Mouse (Mus musculus): ENCODE measurements around the gene Mpst. TPM values are rescaled to one million over a fixed set of nuclear protein-coding genes. Genes with fewer than 3 reads are reported as not detected.

Mpst gene
- polyA plus RNA-seq, 1 experiment from 2014 or later: 3.2 TPM

DNA sequence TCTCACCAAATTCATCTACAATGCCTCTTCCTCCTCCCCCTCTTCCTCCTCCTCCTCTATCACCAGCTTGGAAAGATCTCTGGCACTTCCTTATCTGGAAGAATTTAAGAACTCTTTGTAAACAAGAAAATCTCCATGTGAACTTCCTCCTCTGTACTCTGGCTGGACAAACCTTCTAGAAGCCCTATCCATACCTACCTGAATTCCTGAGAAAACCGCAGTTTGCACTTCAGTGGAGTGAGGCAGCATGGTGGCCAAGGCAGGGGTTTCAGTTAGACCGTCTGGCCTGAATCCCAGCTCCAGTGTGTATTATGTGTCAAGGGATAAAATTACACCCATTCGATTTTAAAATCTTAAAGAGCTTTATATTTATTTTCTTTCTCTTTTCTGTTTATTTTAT, 33.4 kb upstream of the Mpst start:
- ATAC-seq: no peak
- Histone ChIP-seq H3K27me3 (replicated peaks; ENCODE audit: control insufficient read depth, insufficient read depth, low read length) (peaks cover 76% of the 10 kb centered on the region), H3K9me3 (ENCODE audit: control insufficient read depth) (0 out of 2 replicates have a peak, but pooled peaks cover 3% of the 10 kb centered on the region), H3K36me3 (ENCODE audit: control insufficient read depth, insufficient read depth) (no peaks in the 10 kb centered on the region), H3K4me2 (replicated peaks; ENCODE audit: low read depth) (no peak overlapping the region), H3K4me1 (replicated peaks; ENCODE audit: control insufficient read depth, insufficient read depth, low read length) (no peaks in the 10 kb centered on the region; the same call in 1 of the 2 replicates), H3K27ac (ENCODE audit: low read depth, low read length) (no peak overlapping the region), H3K4me3 (ENCODE audit: low read depth, low read length) (no peak overlapping the region), H3K9ac (ENCODE audit: low read depth, low read length) (no peak overlapping the region)
- WGBS: 57% methylated on average over 3 of the region's 3 CpGs
- TF ChIP-seq CTCF (IDR thresholded peaks at IDR 0.05; ENCODE audit: low read depth): no peak

DNA sequence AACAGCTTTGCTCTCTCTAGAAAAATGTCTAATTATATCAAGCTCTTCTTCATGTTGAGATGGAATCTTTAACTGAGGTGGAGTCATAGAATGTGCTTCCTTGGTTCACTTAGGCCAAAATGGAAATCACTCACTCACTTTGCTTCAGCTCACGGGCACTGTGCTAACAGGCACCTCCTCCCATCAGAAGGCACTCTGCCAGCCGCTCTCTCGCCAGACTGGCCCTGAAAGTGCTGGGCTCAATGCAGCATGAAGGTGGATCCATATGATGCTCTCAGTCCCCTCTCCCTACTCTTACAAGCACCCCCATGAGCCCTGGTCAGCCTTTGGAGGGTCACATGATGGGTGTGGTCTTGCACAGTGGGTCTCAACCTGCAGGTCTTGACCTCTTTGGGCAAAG, 32.0 kb upstream of the Mpst start:
- WGBS: 66% methylated on average over 3 of the region's 3 CpGs
- Histone ChIP-seq H3K27ac (ENCODE audit: low read depth, low read length) (no peak overlapping the region), H3K36me3 (ENCODE audit: control insufficient read depth, insufficient read depth) (no peaks in the 10 kb centered on the region), H3K9ac (ENCODE audit: low read depth, low read length) (no peak overlapping the region), H3K9me3 (ENCODE audit: control insufficient read depth) (0 out of 2 replicates have a peak, but pooled peaks cover 3% of the 10 kb centered on the region), H3K27me3 (replicated peaks; ENCODE audit: control insufficient read depth, insufficient read depth, low read length) (peaks cover 77% of the 10 kb centered on the region), H3K4me3 (ENCODE audit: low read depth, low read length) (no peak overlapping the region), H3K4me1 (replicated peaks; ENCODE audit: control insufficient read depth, insufficient read depth, low read length) (no peaks in the 10 kb centered on the region; the same call in 1 of the 2 replicates), H3K4me2 (replicated peaks; ENCODE audit: low read depth) (no peak overlapping the region)
- no peak for TF ChIP-seq CTCF (IDR thresholded peaks at IDR 0.05; ENCODE audit: low read depth)
- ATAC-seq: no peak

DNA sequence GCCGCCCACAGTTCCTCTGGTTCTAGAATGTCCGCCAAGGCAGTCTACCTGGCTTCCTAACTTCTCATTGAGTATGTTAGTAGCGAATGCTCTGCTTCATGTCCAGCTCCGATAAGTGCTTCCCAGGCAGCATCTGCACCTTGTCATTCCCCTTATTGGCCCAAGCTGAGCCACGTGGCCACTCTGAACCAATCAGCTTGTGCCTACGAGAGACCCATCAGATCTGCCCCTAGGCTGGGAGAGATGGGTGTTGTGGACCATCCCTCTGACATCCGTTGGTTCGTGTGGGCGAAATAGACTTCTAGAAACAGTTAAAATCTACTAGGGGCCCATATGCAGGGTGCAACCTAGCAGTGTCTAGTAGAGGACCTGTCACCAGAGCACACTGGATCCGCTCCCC, 28.4 kb upstream of the Mpst start:
- no peak for ATAC-seq
- WGBS: 85% methylated on average over 10 of the region's 10 CpGs
- Histone ChIP-seq H3K27ac (ENCODE audit: low read depth, low read length) (no peak overlapping the region), H3K27me3 (replicated peaks; ENCODE audit: control insufficient read depth, insufficient read depth, low read length) (peaks cover 51% of the 10 kb centered on the region), H3K9ac (ENCODE audit: low read depth, low read length) (no peak overlapping the region), H3K36me3 (ENCODE audit: control insufficient read depth, insufficient read depth) (no peaks in the 10 kb centered on the region), H3K4me1 (replicated peaks; ENCODE audit: control insufficient read depth, insufficient read depth, low read length) (no peaks in the 10 kb centered on the region), H3K9me3 (ENCODE audit: control insufficient read depth) (no peaks in the 10 kb centered on the region), H3K4me3 (ENCODE audit: low read depth, low read length) (no peak overlapping the region), H3K4me2 (replicated peaks; ENCODE audit: low read depth) (no peak overlapping the region)
- TF ChIP-seq CTCF (IDR thresholded peaks at IDR 0.05; ENCODE audit: low read depth): no peak

DNA sequence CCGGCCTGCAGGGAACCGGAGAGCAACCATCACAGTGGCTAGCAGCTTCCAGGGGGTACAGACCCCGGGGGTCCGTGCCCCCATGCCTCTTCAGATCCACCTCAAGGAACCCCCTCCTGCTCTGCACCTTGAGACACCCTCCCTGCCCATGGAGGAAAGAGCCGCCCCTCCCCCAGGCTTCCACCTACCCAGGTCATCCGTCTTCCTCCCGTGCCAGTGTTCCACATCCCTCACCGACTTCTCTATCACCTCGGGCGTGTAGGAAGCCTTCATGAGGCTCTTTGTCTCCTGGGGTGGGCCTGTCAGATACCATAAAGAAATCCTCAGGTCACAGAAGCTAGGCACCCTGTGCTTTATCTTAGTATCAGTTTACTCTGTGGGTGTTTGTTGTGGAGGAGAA, 27.7 kb upstream of the Mpst start:
- H3K27me3 ChIP-seq (replicated peaks; ENCODE audit: control insufficient read depth, insufficient read depth, low read length): peaks cover 46% of the 10 kb centered on the region
- no peak overlapping the region for H3K4me2 ChIP-seq (replicated peaks; ENCODE audit: low read depth)
- no peak overlapping the region for H3K27ac ChIP-seq (ENCODE audit: low read depth, low read length)
- TF ChIP-seq CTCF (IDR thresholded peaks at IDR 0.05; ENCODE audit: low read depth): no peak
- H3K36me3 ChIP-seq (ENCODE audit: control insufficient read depth, insufficient read depth): no peaks in the 10 kb centered on the region
- no peaks in the 10 kb centered on the region for H3K9me3 ChIP-seq (ENCODE audit: control insufficient read depth)
- H3K4me1 ChIP-seq (replicated peaks; ENCODE audit: control insufficient read depth, insufficient read depth, low read length): no peaks in the 10 kb centered on the region
- WGBS: 58% methylated on average over 10 of the region's 10 CpGs
- H3K9ac ChIP-seq (ENCODE audit: low read depth, low read length): no peak overlapping the region
- no peak for ATAC-seq
- no peak overlapping the region for H3K4me3 ChIP-seq (ENCODE audit: low read depth, low read length)

DNA sequence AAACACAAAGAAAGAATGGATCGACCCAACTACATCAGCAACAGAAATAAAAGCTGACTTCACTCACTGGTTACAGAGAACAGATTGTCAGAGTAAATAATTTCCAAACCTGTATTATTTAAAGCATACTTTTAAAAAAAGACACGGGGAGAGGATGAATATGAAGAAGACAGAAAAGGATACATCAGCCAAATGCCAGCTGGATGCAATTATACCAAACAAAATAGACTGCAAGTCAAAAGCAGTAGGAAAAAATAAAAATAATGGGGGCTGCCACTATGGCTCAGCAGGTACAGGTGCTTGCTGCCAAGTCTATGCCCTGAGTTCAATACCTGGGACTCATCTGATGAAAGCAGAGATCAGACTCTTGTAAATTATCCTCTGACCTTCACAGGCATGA, 26.0 kb upstream of the Mpst start:
- Histone ChIP-seq H3K27ac (ENCODE audit: low read depth, low read length) (no peak overlapping the region), H3K4me1 (replicated peaks; ENCODE audit: control insufficient read depth, insufficient read depth, low read length) (no peaks in the 10 kb centered on the region; the same call in 1 of the 2 replicates), H3K9ac (ENCODE audit: low read depth, low read length) (no peak overlapping the region), H3K4me3 (ENCODE audit: low read depth, low read length) (no peak overlapping the region), H3K27me3 (replicated peaks; ENCODE audit: control insufficient read depth, insufficient read depth, low read length) (peaks cover 33% of the 10 kb centered on the region), H3K36me3 (ENCODE audit: control insufficient read depth, insufficient read depth) (no peaks in the 10 kb centered on the region), H3K4me2 (replicated peaks; ENCODE audit: low read depth) (no peak overlapping the region), H3K9me3 (ENCODE audit: control insufficient read depth) (no peaks in the 10 kb centered on the region)
- ATAC-seq: no peak
- no peak for TF ChIP-seq CTCF (IDR thresholded peaks at IDR 0.05; ENCODE audit: low read depth)
- WGBS: 76% methylated on average over 2 of the region's 2 CpGs

DNA sequence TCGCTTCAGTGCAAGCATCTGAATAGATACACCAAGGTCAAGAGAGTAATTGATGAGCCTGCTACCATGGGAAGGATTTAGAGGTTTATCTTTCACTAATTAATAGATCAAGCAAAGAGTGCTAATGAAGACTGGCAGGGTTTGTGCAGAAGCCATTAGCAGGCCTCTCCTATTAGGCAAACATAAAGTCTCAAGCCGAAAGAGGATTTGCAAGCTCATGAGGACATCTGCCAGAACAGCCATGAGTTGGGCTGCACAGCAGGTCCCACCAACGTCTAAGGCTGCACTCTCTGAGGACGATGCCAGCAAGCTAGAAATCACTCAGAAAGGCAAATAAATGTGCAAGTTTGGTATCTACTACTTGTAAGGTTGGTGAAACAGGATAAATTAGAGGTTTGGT, 25.5 kb upstream of the Mpst start:
- H3K9ac ChIP-seq (ENCODE audit: low read depth, low read length): no peak overlapping the region
- no peaks in the 10 kb centered on the region for H3K9me3 ChIP-seq (ENCODE audit: control insufficient read depth)
- WGBS: 68% methylated on average over 4 of the region's 4 CpGs
- no peak overlapping the region for H3K4me3 ChIP-seq (ENCODE audit: low read depth, low read length)
- H3K36me3 ChIP-seq (ENCODE audit: control insufficient read depth, insufficient read depth): no peaks in the 10 kb centered on the region
- H3K27ac ChIP-seq (ENCODE audit: low read depth, low read length): no peak overlapping the region
- no peak overlapping the region for H3K4me2 ChIP-seq (replicated peaks; ENCODE audit: low read depth)
- peaks cover 28% of the 10 kb centered on the region for H3K27me3 ChIP-seq (replicated peaks; ENCODE audit: control insufficient read depth, insufficient read depth, low read length)
- ATAC-seq: no peak
- TF ChIP-seq CTCF (IDR thresholded peaks at IDR 0.05; ENCODE audit: low read depth): no peak
- H3K4me1 ChIP-seq (replicated peaks; ENCODE audit: control insufficient read depth, insufficient read depth, low read length): no peaks in the 10 kb centered on the region; the same call in 1 of the 2 replicates

DNA sequence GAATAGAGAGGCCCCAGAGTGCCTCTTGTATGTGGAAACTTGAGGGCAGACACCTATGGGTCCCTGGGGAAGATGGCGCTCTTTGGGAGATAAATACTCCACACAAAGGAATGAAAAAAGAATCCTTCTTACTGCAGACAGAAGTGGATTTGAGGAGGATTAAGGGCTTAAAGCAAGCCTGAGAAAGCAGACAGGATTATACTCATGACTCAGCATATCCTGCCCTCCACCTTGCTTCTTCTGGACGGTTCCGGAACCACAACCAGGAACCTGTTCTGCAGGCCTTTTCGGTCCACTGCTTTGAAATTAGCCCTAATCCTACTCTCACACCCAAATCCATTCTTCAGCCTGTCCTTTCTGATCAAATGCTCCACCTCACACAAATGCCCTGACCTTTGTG, 24.1 kb upstream of the Mpst start:
- ATAC-seq: no peak
- no peaks in the 10 kb centered on the region for H3K9me3 ChIP-seq (ENCODE audit: control insufficient read depth)
- H3K36me3 ChIP-seq (ENCODE audit: control insufficient read depth, insufficient read depth): no peaks in the 10 kb centered on the region
- 88% methylated on average over 4 of the region's 4 CpGs for WGBS
- H3K4me2 ChIP-seq (replicated peaks; ENCODE audit: low read depth): no peak overlapping the region
- H3K27me3 ChIP-seq (replicated peaks; ENCODE audit: control insufficient read depth, insufficient read depth, low read length): peaks cover 33% of the 10 kb centered on the region
- no peak overlapping the region for H3K4me3 ChIP-seq (ENCODE audit: low read depth, low read length)
- no peak overlapping the region for H3K27ac ChIP-seq (ENCODE audit: low read depth, low read length)
- TF ChIP-seq CTCF (IDR thresholded peaks at IDR 0.05; ENCODE audit: low read depth): no peak
- H3K4me1 ChIP-seq (replicated peaks; ENCODE audit: control insufficient read depth, insufficient read depth, low read length): no peaks in the 10 kb centered on the region; the same call in 1 of the 2 replicates
- H3K9ac ChIP-seq (ENCODE audit: low read depth, low read length): no peak overlapping the region

Data from intestine, postnatal 0 days (tissue).